Mouse (Mus musculus): ENCODE data around the gene Slc7a6os.

DNA sequence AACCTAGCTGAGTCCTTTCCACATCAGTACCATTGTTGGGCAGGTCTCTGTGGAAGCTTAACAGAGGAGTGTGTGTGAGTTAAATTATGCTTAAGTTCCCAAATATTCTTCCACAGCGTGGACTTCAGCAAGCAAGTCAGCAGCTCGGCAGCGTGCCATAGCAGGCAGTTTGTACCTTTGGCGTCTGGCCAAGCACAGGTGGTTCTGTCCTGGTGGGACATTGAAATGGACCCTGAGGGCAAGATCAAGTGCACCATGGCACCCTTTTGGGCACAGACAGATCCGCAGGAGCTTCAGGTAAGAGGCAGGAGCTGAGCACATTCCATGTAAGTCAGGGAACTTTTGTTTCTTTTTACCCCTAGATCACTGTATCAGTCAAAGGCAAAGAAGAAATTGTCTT lies 26.4 kb upstream of the Slc7a6os start:
- no peak for TF ChIP-seq CTCF (IDR thresholded peaks at IDR 0.05; ENCODE audit: low read depth, low read length)
- no peak for TF ChIP-seq POLR2A (IDR thresholded peaks at IDR 0.05; ENCODE audit: borderline replicate concordance, low read depth, low read length)

All from bone marrow macrophage, adult 2 months (primary cell).